Mouse (Mus musculus) stomach, adult 2 months (tissue): ENCODE results near the gene Gm20772. TPM values are rescaled to one million over a fixed set of nuclear protein-coding genes. Genes with fewer than 3 reads are reported as not detected.

ENCODE experiments used
- polyA plus RNA-seq: library from polyadenylated mRNA; depleted of rRNA; stranded (reverse); fragments of >200 nt; gene quantifications from 2 replicates; pipeline ENCODE4 v1.2.3, GENCODE M21; 2012; rRNA removed

Gm20772 gene
- polyA plus RNA-seq, result not detected in 2 replicates

DNA sequence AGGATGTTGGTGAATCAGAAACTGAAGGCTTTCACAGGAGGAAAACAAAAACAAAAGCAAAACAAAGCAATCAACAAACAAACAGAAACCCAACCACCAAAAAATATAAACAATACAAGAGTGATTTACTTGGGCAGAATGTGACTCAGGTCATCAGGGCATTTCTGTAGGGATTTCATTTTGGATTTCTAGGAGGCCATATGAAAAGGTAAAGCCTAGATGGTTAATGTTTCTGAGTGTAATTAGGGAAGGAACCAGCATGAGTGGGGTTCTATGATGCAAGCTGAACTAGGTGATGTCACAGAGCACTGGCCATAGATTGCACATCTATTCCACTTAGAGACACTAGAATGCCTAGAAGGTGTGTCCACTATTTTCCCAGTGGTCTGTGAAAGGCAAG, at the start of gene Gm20772, which contains the start of gene Gm20831:
Gene Gm20772 (plus strand): TSS at position 301 of the 400 bp plus-strand sequence.
Gene Gm20831 (plus strand): TSS at position 301 of the 400 bp plus-strand sequence.

DNA sequence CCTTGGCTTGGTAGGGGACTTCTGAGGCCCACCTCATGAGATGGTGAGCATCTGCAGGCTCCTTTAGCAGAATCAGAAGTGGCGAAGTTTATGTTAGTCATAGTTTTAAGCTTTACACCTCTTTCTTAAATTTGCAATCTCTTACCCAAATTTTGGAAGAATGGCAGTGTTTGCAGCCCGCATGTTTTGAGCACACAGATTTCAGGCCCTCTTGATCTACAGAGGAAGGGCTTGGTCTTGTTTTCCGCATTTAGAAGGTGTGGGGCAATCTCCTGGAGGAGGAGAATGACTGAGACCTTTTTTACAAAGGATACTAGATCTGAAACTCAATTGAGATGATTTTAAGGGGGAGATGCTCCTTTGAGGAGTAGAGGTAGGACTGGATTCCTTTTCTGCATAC, 28.4 kb upstream of the Gm20772 start, which contains the start of gene Gm21904:
Gene Gm21904 (minus strand): TSS at position 101 of the 400 bp plus-strand sequence.

Other genes starting within 250 kb of the Gm20772 start
- gene Gm21904, start 28.5 kb upstream of the Gm20772 start, polyA plus RNA-seq, result not detected in 2 replicates
- not detected in 2 replicates for gene Gm20831, start within 50 bp of the Gm20772 start, polyA plus RNA-seq
- gene Srsy, start 62.6 kb downstream of the Gm20772 start, polyA plus RNA-seq, result not detected in 2 replicates
- not detected in 2 replicates for gene Gm21764, start 187.1 kb downstream of the Gm20772 start, polyA plus RNA-seq
- not detected in 2 replicates for gene Ssty1, start 214.4 kb downstream of the Gm20772 start, polyA plus RNA-seq